Mouse (Mus musculus): Measurements from ENCODE around the gene Sema7a.

Sema7a gene

DNA sequence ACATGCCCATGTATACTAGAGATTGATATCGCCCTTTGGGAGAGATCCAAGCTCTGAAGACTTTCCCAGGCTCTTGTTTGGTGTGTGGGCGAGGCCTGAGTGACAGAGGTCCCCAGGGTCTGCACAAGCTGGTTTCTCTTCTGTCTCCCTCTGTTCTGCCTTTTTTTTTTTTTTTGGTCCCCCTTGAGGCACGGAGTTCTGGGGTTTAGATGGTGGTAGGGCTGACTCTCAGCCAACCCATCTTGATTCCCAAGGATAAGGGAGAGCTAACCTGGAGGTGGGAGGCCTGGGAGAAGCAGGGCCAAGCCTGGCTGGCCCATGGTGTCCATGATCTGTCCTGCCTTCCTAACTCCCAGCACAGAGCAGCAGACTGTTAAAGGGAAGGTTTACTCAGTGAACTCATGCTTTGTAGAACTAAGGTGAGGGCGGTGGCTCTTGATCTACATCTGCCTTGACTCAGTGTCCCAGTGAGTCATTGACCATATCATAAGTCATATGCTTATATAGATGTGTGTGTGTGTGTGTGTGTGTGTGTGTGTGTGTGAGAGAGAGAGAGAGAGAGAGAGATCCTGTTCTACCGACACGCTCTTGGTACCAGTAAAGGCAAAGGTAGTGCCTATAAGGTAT lies 33.6 kb downstream of the Sema7a start:
- in situ Hi-C loops (cut with MboI, MseI): loop anchor here in 1 of 2 experiments (10.0 kb wide), 1 partner anchor 1869 kb away; no protein-coding TSS in a partner anchor

DNA sequence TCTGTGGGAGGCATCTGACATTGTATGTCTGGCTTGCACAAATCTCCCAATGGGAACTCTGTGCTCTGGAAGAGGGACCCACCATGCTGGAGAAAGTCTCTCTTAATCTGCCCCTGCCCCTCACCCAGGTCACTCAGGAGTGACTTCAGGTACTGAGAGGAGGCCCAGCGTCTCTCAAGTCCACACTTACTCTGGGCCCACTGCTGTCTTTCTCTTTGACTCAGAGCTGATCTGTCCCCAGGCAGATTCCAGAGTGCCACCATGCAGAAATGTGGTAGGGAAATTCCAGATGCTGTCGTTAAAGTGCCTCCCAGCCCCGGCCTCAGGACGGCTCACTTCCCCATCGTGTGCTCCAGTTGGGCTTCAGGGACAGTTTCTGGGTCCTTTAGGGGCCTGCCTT lies 34.3 kb downstream of the Sema7a start:
- in situ Hi-C loops (cut with MboI, MseI): loop anchor here in 1 of 2 experiments (10.0 kb wide), 1 partner anchor 1869 kb away; no protein-coding TSS in a partner anchor

DNA sequence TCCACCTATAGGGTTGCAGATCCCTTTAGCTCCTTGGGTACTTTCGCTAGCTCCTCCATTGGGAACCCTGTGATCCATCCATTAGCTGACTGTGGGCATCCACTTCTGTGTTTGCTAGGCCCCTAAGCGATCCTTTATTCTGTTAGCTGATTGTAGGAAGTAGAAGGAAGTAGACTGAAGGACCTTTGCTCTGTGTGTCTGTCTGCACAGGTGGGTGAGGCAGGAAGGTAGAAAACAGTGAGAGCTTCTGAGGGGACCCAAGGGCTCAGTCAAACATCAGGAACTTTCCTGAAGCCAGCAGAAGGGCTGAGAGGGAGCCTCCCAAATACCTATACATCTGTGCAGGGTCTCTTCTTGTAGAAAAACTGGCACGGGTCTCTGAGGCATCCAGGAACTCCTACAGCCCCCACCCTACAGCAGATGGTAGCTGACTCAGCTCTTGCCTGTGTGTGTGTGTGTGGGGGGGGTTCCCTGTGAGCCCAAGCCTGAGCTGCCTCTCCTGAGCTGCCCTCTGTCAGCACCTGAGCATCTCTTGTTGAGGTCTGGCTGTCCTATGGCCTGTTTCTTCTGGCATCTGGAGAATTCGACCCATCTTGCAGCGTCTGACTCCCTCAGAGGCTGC lies 35.4 kb downstream of the Sema7a start:
- in situ Hi-C loops (cut with MboI, MseI): loop anchor here in 1 of 2 experiments (10.0 kb wide), 1 partner anchor 1871 kb away; no protein-coding TSS in a partner anchor

DNA sequence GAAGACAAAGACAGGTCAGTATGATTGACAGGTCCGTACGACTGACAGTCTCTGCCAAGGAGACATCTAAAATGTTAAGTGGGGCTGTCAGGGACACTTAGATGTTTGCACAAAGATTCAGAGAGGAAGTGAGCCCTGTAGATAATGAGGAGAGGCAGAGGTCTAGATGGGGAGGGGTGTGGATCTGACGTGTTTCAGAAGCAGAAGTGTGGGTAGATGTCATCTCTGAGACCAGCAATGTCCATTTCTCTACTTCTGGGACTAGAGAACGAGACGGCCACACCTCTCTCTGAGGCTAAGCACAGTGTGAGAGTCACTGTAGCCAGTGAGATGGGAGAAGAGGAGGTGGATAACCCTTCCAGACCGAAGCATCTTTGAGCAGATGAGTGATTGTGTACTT lies 38.1 kb downstream of the Sema7a start:
- in situ Hi-C loops (cut with MboI, MseI): loop anchor here in 1 of 2 experiments (10.0 kb wide), 1 partner anchor 1873 kb away; no protein-coding TSS in a partner anchor

DNA sequence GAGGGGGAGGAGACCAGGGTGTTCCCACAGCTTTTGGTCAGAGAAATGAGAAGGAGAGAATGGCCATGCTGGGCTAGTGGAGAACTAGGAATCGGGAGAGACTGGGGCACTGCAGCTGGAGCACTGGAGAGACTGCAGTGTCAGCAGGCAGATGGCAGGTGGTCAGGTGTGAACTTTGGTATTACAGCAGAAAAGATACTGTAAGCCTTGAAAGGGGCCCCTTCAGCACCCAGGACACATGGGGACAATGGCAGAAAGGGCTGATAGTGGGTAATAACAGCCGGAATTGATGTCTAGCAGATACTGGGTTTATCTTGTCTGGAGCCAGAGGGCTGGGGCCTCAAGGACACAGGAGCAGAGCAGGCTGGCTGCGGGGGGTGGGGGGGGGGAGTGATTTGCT lies 38.9 kb downstream of the Sema7a start:
- in situ Hi-C loops (cut with MboI, MseI): loop anchor here in 1 of 2 experiments (10.0 kb wide), 1 partner anchor 1874 kb away; no protein-coding TSS in a partner anchor

DNA sequence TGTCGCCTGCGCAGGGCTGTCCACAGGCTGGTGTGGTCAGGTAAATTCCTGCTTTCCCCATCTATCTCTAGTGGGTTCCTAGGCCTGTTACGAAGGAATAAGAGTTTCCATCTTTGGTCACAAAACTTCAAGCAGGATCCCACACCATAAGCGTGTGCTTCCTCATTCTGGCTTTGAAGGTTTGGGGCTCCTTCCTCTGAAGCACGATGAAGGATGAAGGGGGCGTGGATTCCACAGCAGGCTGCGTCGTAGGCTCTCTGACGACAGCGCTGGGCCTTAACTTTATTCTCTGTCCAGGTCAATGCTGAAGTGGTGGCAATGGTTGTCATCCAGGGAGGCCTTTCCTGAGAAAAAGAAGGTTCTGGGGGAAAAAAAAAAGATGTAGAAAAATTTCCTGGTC lies 40.7 kb downstream of the Sema7a start:
- in situ Hi-C loops (cut with MboI, MseI): no loop called here

DNA sequence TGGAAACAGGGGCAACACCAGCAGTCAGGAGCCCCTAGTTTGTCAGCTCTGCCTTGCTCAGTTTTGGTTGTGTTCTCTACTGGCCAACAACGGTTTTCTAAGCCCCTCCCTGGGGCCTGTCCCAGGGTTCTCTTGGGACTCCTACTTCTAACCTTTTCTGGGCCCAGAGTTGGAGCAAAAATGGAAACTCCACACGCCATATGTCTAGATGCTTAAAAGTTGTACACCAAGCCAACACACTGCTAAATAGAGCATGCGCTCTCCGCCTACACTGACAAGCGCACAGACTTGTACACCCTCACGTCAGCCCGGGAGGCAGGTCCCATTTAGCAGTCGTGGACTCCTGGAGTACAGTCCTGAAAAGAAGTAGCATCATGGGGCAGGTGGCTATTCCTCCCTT lies 45.4 kb downstream of the Sema7a start:
- in situ Hi-C loops (cut with MboI, MseI): no loop called here

DNA sequence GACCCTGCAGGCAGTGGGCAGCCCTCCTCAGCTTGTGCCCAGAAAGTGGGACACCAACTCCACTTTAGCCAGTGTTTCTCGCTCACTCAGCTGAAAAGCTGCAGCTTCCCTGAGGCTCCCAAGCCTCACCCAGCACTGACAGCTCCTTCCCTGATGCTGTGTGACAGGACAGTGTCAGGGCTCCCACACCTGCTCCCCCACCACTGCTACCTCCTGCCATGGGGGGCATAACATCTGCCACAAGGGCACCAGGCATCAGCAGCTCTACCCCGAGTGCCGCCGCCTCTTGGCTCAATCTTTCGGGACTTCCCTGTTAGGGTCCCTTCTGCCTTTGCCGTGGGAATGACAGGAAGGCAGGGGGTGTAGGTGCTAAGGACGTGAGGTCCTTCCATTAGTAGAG lies 46.4 kb downstream of the Sema7a start:
- in situ Hi-C loops (cut with MboI, MseI): no loop called here

DNA sequence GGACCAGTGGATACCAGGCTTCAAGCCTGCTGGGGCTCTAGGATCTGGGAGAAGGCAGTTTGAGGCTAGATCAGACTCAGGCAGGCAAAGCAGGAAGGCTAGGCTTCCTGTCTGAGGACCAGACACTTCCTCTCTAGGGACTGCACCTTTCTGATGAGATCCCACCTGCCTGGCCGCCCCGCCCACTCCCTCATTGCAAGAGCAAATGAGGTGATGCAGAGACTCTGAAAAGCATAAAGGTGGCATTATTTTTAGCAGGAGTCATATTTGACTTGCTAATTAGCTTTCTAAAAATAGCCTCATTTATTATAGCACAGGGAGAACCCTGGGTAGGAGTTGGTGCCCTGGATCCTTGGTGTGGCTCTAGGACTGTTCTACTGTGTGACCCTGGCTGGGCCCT lies 48.2 kb downstream of the Sema7a start:
- in situ Hi-C loops (cut with MboI, MseI): no loop called here

DNA sequence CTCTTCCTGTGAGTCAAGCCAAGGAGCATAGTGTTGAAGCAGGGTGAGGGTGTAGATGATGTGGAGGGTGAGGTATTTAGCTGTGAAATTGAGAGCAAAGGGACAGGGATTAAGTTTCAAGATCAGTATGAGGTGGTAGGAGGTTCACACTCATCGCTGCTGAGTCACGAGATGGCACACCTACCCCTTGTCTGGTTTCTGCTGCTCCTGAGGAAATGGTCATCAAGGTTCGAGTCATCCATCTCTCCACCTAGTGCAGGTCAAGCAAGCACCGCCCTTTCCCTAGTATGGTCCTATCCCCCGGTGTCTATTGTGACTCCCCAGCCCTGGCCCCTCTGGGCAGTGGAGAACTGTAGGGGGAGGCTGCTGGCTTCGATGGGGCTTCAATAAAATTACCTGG lies 49.4 kb downstream of the Sema7a start:
- in situ Hi-C loops (cut with MboI, MseI): no loop called here

DNA sequence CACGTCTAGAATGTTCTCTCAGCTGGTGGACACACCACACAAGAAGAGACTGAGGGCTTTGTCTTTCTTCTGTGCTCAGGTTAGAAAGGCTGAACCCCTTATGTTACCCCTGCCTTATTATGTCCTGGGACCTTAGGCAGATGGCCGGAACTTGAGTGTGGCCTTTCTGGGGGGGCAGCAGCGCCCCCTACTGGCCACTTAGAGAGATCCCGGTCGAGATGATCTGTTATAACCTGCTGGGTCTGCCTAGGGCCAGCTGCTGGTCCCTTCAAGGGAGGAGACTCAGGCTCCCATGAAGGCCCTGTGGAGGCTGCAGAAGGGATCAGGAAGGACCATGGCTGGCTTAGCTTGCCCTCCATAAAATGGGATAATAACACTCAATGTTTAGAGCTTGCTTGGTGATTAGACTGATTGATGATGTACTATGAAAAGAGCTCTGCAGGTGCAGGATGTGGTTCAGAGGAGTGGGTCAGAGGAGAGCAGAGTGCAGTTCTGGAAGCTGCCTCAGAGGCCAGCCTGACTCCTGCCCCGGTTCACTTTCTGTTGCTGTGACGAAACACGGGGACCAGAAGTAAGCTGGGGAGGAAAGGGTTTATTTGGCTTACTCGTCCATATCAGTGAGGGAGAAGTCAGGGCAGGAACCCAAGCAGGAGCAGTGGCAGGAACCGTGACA lies 50.7 kb downstream of the Sema7a start:
- in situ Hi-C loops (cut with MboI, MseI): loop anchor here (5.0 to 10.0 kb wide), 5 partner anchors 53 to 226 kb away; partner anchors contain the start of gene Clk3 (in 2 of the 2)

DNA sequence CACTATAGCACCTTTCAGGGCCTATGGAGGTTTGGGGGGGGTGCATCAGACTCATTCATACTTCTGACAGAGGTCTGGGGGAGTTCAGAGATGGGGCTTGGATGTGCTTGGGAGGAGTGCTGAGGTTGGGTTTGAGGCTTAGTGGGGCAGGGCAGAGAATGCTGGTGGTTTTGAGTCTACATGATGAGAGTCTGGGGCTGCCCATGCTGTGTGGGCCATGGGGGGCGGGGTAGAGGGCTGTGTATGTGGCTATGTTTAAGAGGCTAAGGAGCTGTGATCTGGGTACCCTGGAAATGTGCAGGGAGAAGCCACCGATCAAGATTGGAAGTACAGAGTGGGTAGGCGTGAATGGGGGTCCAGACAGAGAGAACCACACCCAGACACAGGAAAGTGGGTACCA lies 52.1 kb downstream of the Sema7a start:
- in situ Hi-C loops (cut with MboI, MseI): loop anchor here (5.0 to 10.0 kb wide), 5 partner anchors 55 to 227 kb away; partner anchors contain the start of gene Clk3 (in 2 of the 2)

DNA sequence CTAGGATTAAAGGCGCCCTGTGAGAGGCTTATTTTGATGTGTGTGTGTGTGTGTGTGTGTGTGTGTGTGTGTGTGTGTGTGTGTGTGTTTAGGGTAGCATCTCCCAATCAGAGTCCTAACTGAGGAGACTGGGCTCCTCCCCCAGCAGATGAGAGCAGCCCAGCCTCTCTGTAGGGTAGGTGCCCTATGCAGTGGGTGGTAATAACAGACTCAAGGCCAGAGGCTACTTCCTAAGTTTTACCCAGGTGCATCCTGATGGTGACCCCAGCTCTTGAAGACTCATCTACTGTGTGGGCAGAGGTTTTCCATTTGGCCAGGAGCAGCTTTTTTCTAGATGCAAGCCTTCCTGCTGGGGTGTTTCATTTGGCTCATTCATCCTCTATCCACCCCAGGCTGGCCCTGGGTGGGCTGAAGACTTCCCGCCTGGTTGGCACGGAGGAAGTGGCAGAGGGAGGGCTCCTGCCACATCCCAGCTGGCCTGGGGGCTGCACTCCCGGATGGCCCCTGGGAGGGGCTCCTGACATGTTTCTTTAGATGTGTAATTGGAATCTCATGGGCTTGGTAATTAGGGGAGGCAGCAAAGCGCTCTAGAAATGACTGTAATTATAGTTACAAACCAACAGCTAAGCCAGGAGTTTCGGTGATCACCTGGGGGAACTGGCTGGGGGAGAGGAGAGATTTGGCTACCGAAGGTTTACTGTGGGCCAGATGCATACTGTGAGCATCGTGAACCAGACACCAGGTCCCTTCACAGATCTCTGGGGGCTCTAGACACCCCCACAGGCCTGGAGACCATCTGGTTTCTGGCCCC lies 53.1 kb downstream of the Sema7a start:
- in situ Hi-C loops (cut with MboI, MseI): loop anchor here (5.0 to 10.0 kb wide), 5 partner anchors 56 to 228 kb away; partner anchors contain the start of gene Clk3 (in 2 of the 2)

DNA sequence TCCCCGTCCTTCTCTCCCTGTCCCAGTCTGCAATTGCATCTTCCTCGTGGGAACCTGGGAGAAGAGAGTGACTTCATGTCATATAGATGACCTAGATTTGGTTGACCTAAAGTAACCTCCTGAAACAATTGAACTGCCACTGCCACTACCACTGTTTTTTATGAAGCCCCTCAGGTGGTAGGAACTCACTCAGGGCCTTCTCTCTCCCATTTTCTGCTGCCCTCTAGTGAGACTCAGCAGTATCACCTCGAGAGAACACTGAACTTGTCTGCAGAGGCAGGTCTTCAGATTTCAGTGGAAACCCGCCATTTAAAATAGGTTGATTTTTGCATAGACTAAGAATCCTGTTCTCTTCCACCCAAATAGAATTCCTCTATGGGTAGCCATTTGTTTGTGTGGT lies 55.4 kb downstream of the Sema7a start:
- in situ Hi-C loops (cut with MboI, MseI): loop anchor here in 1 of 2 experiments (10.0 kb wide), 1 partner anchor 230 kb away; the partner anchor contains the start of gene Clk3

DNA sequence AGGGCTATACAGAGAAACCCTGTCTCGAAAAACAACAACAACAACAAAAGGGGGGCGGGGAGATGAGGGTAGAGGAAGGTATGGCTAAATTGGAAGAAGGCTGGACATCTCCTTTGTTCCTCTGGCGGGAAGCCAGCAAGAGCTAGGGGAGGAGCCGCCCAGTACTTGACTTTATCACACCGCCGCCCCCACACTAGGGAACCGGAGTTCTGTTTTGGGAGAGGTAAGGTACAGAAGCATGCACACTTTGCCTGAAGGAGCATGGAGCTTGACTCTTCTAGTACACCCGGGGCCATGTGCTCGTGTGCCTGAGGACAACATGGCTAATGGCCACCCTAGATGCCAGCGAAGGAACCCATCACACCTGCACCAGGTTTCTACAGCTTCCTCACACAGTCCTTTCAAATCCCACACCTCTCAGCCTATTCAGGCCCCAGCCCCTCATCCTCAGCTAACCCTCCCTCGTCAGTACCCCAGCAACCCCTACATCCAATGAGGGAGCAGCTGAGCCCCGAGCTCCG lies 57.7 kb downstream of the Sema7a start:
- in situ Hi-C loops (cut with MboI, MseI): loop anchor here in 1 of 2 experiments (10.0 kb wide), 1 partner anchor 233 kb away; the partner anchor contains the start of gene Clk3

DNA sequence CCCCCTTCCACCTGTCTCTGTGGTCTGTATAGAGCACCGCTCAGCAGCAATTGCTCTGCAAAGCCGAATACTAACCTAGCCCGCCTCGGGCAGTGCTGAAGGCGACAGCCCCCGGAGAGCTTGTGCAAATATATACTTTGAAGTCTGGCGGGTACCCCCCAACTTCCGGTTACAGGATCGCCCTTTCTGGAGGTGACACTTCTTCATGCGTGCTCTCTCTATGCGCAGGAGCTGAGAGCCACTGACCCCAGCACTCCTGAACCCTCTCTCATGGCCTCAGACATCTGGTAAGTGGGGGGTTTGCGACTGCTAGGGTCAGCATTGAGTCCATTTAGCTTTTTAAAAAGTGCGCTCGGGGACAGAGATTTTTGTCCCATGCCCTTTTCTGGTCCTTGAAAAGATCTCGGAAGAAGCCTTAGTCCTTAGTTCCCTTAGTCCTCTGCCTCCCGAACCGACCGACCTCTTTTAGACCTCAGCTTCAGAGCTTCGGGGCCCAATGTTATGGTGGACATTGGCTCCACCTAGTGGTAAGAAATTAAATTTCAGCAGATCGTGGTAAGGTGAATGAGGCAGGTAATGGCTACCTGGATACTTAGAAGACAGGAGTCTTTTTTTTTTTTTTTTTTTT lies 58.2 kb downstream of the Sema7a start:
- in situ Hi-C loops (cut with MboI, MseI): loop anchor here in 1 of 2 experiments (10.0 kb wide), 1 partner anchor 233 kb away; the partner anchor contains the start of gene Clk3

DNA sequence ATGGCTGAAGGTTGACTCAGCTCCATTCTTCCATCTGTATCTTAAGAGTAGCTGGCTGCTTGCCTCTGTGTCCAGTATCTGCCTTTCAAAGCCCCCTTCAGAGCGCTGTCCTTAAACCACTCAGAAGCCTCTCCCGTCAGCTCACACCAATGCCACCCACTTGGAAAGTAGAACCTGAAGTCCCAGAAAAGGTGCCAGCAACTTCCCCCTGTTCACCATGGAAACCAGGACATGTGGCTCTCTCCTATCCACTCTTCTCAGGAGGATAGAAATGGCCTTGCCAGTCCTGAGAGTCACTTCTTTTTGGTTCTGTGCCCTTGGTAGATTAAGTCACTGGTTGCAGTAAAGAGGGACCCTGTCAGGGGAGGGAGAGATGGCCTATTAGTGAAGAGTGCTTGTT lies 58.8 kb downstream of the Sema7a start:
- in situ Hi-C loops (cut with MboI, MseI): loop anchor here in 1 of 2 experiments (10.0 kb wide), 1 partner anchor 234 kb away; the partner anchor contains the start of gene Clk3

DNA sequence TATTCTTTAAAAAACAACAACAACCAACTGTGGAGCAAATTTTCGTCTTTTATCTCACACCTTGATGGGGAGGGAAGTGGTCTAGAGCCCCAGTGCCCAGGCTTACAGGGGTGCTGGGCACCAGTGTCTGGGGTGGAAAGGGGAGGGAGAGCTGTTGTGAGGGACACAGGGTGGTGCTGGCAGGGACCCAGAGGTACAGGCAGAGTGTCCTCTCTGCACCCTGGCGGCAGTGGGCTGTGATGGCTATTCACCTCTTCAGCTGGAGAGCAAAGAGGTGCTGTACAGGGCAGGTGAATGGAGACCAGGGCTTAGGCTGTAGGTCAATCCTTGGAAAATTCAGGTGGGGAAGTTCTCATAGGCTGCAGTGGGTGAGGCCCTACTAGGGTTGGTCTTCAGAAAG lies 59.8 kb downstream of the Sema7a start:
- in situ Hi-C loops (cut with MboI, MseI): loop anchor here in 1 of 2 experiments (10.0 kb wide), 1 partner anchor 235 kb away; the partner anchor contains the start of gene Clk3

DNA sequence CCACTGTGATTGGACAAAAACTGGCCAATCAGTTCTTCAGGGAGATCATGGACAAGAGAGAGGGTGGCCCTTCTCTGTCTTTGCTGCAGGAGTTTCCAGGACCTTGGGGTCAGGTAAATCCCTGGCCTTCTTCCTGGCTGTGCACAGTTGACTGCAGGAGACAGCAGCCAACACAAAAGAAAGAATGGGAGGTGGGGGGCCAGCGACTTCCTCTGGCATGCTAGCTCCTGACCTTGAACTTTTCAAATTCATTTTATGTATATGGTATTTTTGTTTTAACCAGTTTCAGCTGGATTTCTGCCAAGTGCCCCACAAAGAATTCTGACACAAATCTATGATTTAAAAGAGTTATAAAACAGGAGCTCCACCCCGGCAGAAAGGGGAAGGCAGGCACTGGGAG lies 63.4 kb downstream of the Sema7a start:
- in situ Hi-C loops (cut with MboI, MseI): no loop called here
